Mouse (Mus musculus): Measurements from ENCODE around the gene Ankrd11. TPM values are rescaled to one million over a fixed set of nuclear protein-coding genes. Genes with fewer than 3 reads are reported as not detected.

Ankrd11 gene
- polyA plus RNA-seq, 1 experiment = 32.5 TPM

- TF ChIP-seq CEBPB (IDR thresholded peaks at IDR 0.05; ENCODE audit: low read depth) (no peak), MYOG (IDR thresholded peaks at IDR 0.05; ENCODE audit: control insufficient read depth, extremely low read depth, insufficient read length) (no peak), MAX (IDR thresholded peaks at IDR 0.05) (no peak), FOSL1 (IDR thresholded peaks at IDR 0.05; ENCODE audit: insufficient read depth, low read length, poor library complexity, severe bottlenecking) (no peak), CTCF (IDR thresholded peaks at IDR 0.05; ENCODE audit: control insufficient read depth, insufficient read depth, insufficient read length) (no peak)
- H3ac ChIP-seq (ENCODE audit: control insufficient read depth, insufficient read length, low read depth) = no peak overlapping the region
- H3K79me2 ChIP-seq (ENCODE audit: control insufficient read depth, insufficient read depth) = no peaks in the 10 kb centered on the region
- H3K79me3 ChIP-seq (ENCODE audit: low read depth) = no peaks in the 10 kb centered on the region
- H3K27me3 ChIP-seq (ENCODE audit: control insufficient read depth, insufficient read depth, insufficient read length) = no peaks in the 10 kb centered on the region
- H3K4me3 ChIP-seq (ENCODE audit: insufficient read depth, poor library complexity, severe bottlenecking) = no peak overlapping the region
- peaks cover 27% of the 10 kb centered on the region for H3K36me3 ChIP-seq (ENCODE audit: control insufficient read depth, insufficient read depth)
These were observed 161.8 kb downstream of the Ankrd11 start for GRCm38 (mm10) chr8:122880302-122880701.

GRCm38 (mm10) chr8:122878231-122878630, 163.8 kb downstream of the Ankrd11 start:
- no peaks in the 10 kb centered on the region for H3K27me3 ChIP-seq (ENCODE audit: control insufficient read depth, insufficient read depth, insufficient read length)
- H3K4me3 ChIP-seq (ENCODE audit: insufficient read depth, poor library complexity, severe bottlenecking) = no peak overlapping the region
- H3K79me3 ChIP-seq (ENCODE audit: low read depth) = no peaks in the 10 kb centered on the region
- H3ac ChIP-seq (ENCODE audit: control insufficient read depth, insufficient read length, low read depth) = no peak overlapping the region
- H3K79me2 ChIP-seq (ENCODE audit: control insufficient read depth, insufficient read depth) = no peaks in the 10 kb centered on the region
- peaks cover 7% of the 10 kb centered on the region for H3K36me3 ChIP-seq (ENCODE audit: control insufficient read depth, insufficient read depth)
- TF ChIP-seq MYOG (IDR thresholded peaks at IDR 0.05; ENCODE audit: control insufficient read depth, extremely low read depth, insufficient read length) (no peak), MYOD1 (IDR thresholded peaks at IDR 0.05; ENCODE audit: control insufficient read depth, insufficient read length, low read depth) (no peak), FOSL1 (IDR thresholded peaks at IDR 0.05; ENCODE audit: insufficient read depth, low read length, poor library complexity, severe bottlenecking) (no peak), MAX (IDR thresholded peaks at IDR 0.05) (no peak), CEBPB (IDR thresholded peaks at IDR 0.05; ENCODE audit: low read depth) (no peak), CTCF (IDR thresholded peaks at IDR 0.05; ENCODE audit: control insufficient read depth, insufficient read depth, insufficient read length) (no peak), USF1 (IDR thresholded peaks at IDR 0.05; ENCODE audit: low read depth) (no peak)

- H3ac ChIP-seq (ENCODE audit: control insufficient read depth, insufficient read length, low read depth) = no peak overlapping the region
- no peak for TF ChIP-seq MAX (IDR thresholded peaks at IDR 0.05)
- no peak for TF ChIP-seq USF1 (IDR thresholded peaks at IDR 0.05; ENCODE audit: low read depth)
- TF ChIP-seq FOSL1 (IDR thresholded peaks at IDR 0.05; ENCODE audit: insufficient read depth, low read length, poor library complexity, severe bottlenecking) = no peak
- TF ChIP-seq MYOD1 (IDR thresholded peaks at IDR 0.05; ENCODE audit: control insufficient read depth, insufficient read length, low read depth) = no peak
- no peak for TF ChIP-seq CTCF (IDR thresholded peaks at IDR 0.05; ENCODE audit: control insufficient read depth, insufficient read depth, insufficient read length)
- TF ChIP-seq CEBPB (IDR thresholded peaks at IDR 0.05; ENCODE audit: low read depth) = no peak
- no peak for TF ChIP-seq MYOG (IDR thresholded peaks at IDR 0.05; ENCODE audit: control insufficient read depth, extremely low read depth, insufficient read length)
These were observed 166.9 kb downstream of the Ankrd11 start for GRCm38 (mm10) chr8:122875186-122875585.

GRCm38 (mm10) chr8:122873171-122873570, 168.9 kb downstream of the Ankrd11 start:
- H3K4me3 ChIP-seq (ENCODE audit: insufficient read depth, poor library complexity, severe bottlenecking) = no peak overlapping the region
- no peaks in the 10 kb centered on the region for H3K79me3 ChIP-seq (ENCODE audit: low read depth)
- H3K79me2 ChIP-seq (ENCODE audit: control insufficient read depth, insufficient read depth) = no peaks in the 10 kb centered on the region

More at GRCm38 (mm10) chr8:122875186-122875585, 166.9 kb downstream of the Ankrd11 start:
- H3K27me3 ChIP-seq (ENCODE audit: control insufficient read depth, insufficient read depth, insufficient read length) = no peaks in the 10 kb centered on the region
- no peaks in the 10 kb centered on the region for H3K79me3 ChIP-seq (ENCODE audit: low read depth)
- H3K36me3 ChIP-seq (ENCODE audit: control insufficient read depth, insufficient read depth) = no peaks in the 10 kb centered on the region
- no peak overlapping the region for H3K4me3 ChIP-seq (ENCODE audit: insufficient read depth, poor library complexity, severe bottlenecking)
- H3K79me2 ChIP-seq (ENCODE audit: control insufficient read depth, insufficient read depth) = no peaks in the 10 kb centered on the region

GRCm38 (mm10) chr8:122871663-122872062, 170.4 kb downstream of the Ankrd11 start:
- no peak overlapping the region for H3K4me3 ChIP-seq (ENCODE audit: insufficient read depth, poor library complexity, severe bottlenecking)
- H3ac ChIP-seq (ENCODE audit: control insufficient read depth, insufficient read length, low read depth) = no peak overlapping the region
- no peaks in the 10 kb centered on the region for H3K36me3 ChIP-seq (ENCODE audit: control insufficient read depth, insufficient read depth)
- H3K79me2 ChIP-seq (ENCODE audit: control insufficient read depth, insufficient read depth) = no peaks in the 10 kb centered on the region
- no peaks in the 10 kb centered on the region for H3K79me3 ChIP-seq (ENCODE audit: low read depth)
- no peaks in the 10 kb centered on the region for H3K27me3 ChIP-seq (ENCODE audit: control insufficient read depth, insufficient read depth, insufficient read length)
- TF ChIP-seq MYOD1 (IDR thresholded peaks at IDR 0.05; ENCODE audit: control insufficient read depth, insufficient read length, low read depth) (no peak), FOSL1 (IDR thresholded peaks at IDR 0.05; ENCODE audit: insufficient read depth, low read length, poor library complexity, severe bottlenecking) (no peak), MAX (IDR thresholded peaks at IDR 0.05) (no peak), MYOG (IDR thresholded peaks at IDR 0.05; ENCODE audit: control insufficient read depth, extremely low read depth, insufficient read length) (no peak), CEBPB (IDR thresholded peaks at IDR 0.05; ENCODE audit: low read depth) (no peak), USF1 (IDR thresholded peaks at IDR 0.05; ENCODE audit: low read depth) (no peak), CTCF (IDR thresholded peaks at IDR 0.05; ENCODE audit: control insufficient read depth, insufficient read depth, insufficient read length) (no peak)

More at GRCm38 (mm10) chr8:122873171-122873570, 168.9 kb downstream of the Ankrd11 start:
- TF ChIP-seq USF1 (IDR thresholded peaks at IDR 0.05; ENCODE audit: low read depth) (no peak), MYOG (IDR thresholded peaks at IDR 0.05; ENCODE audit: control insufficient read depth, extremely low read depth, insufficient read length) (no peak), MAX (IDR thresholded peaks at IDR 0.05) (no peak), FOSL1 (IDR thresholded peaks at IDR 0.05; ENCODE audit: insufficient read depth, low read length, poor library complexity, severe bottlenecking) (no peak), CEBPB (IDR thresholded peaks at IDR 0.05; ENCODE audit: low read depth) (no peak), CTCF (IDR thresholded peaks at IDR 0.05; ENCODE audit: control insufficient read depth, insufficient read depth, insufficient read length) (no peak), MYOD1 (IDR thresholded peaks at IDR 0.05; ENCODE audit: control insufficient read depth, insufficient read length, low read depth) (no peak)
- Histone ChIP-seq H3K27me3 (ENCODE audit: control insufficient read depth, insufficient read depth, insufficient read length) (no peaks in the 10 kb centered on the region), H3K36me3 (ENCODE audit: control insufficient read depth, insufficient read depth) (no peaks in the 10 kb centered on the region), H3ac (ENCODE audit: control insufficient read depth, insufficient read length, low read depth) (no peak overlapping the region)

All from C2C12 (cell line).